Comparison of ENCODE assay signal across 8 mouse cellular contexts in genomic region chr7:118102231-118102630, GRCm38 (mm10). TPM values are rescaled to one million over a fixed set of nuclear protein-coding genes. Genes with fewer than 3 reads are reported as not detected.
A peak's percentile ranks its signal among the peaks of the same experiment; 100 is the strongest.
DNase-seq lines count a peak whose midpoint lies in the region; ATAC-seq and TF ChIP-seq lines count a peak whose summit lies in the region.

No protein-coding gene starts in this region.

- no peaks in the 10 kb centered on the region for H3K27me3 ChIP-seq in E14TG2a.4 (ENCODE audit: insufficient read depth, low read length)
- H3K27me3 ChIP-seq in forebrain, embryonic 14.5 days (replicated peaks; ENCODE audit: control insufficient read depth, insufficient read depth, low read length): no peaks in the 10 kb centered on the region

- WGBS in forebrain, embryonic 14.5 days: 45% methylated on average over 4 of the region's 4 CpGs
- 50% methylated on average over 4 of the region's 4 CpGs for WGBS in lung, adult 2 months

- peaks cover 56% of the 10 kb centered on the region for H3K4me1 ChIP-seq in E14TG2a.4 (replicated peaks; ENCODE audit: low read depth, low read length)
- H3K4me1 ChIP-seq in forebrain, embryonic 14.5 days (ENCODE audit: control insufficient read depth, insufficient read depth, low read length): no peaks in the 10 kb centered on the region
- H3K4me1 ChIP-seq in lung, adult 2 months (ENCODE audit: control insufficient read depth, insufficient read depth, low read length): no peaks in the 10 kb centered on the region

- no peaks in the 10 kb centered on the region for H3K9me3 ChIP-seq in E14TG2a.4 (ENCODE audit: low read length)
- H3K9me3 ChIP-seq in forebrain, embryonic 14.5 days (replicated peaks; ENCODE audit: control insufficient read depth, low read length): no peaks in the 10 kb centered on the region

- no peak for TF ChIP-seq POLR2A in lung, adult 2 months (IDR thresholded peaks at IDR 0.05; ENCODE audit: borderline replicate concordance, extremely low read depth, low read depth, low read length)

- no peak overlapping the region for H3K4me2 ChIP-seq in forebrain, embryonic 14.5 days (ENCODE audit: low read length)

- peaks cover 40% of the 10 kb centered on the region for H3K36me3 ChIP-seq in E14TG2a.4 (ENCODE audit: insufficient read depth, low read length)
- H3K36me3 ChIP-seq in forebrain, embryonic 14.5 days (ENCODE audit: control insufficient read depth, insufficient read depth, low read length): peaks cover 34% of the 10 kb centered on the region

- H3K27ac ChIP-seq in layer of hippocampus, adult 2 months: no peak overlapping the region
- H3K27ac ChIP-seq in forebrain, embryonic 14.5 days (ENCODE audit: low read depth, low read length): no peak overlapping the region

- no peak overlapping the region for H3K4me3 ChIP-seq in layer of hippocampus, adult 2 months
- no peak overlapping the region for H3K4me3 ChIP-seq in E14TG2a.4 (replicated peaks; ENCODE audit: low read length)
- H3K4me3 ChIP-seq in forebrain, embryonic 14.5 days (ENCODE audit: low read depth, low read length): no peak overlapping the region
- H3K4me3 ChIP-seq in lung, adult 2 months (replicated peaks; ENCODE audit: extremely low read depth, low read depth, low read length): no peak overlapping the region

- peak; percentile 99 for TF ChIP-seq CTCF in layer of hippocampus, adult 2 months (conservative IDR thresholded peaks at IDR 0.05)
- TF ChIP-seq CTCF in E14TG2a.4 (conservative IDR thresholded peaks at IDR 0.05; ENCODE audit: low read length): peak; percentile 96
- TF ChIP-seq CTCF in lung, adult 2 months (IDR thresholded peaks at IDR 0.05; ENCODE audit: insufficient read depth, low read length): peak; percentile 49; the same call in 1 of the 2 replicates

- DNase-seq in layer of hippocampus, adult 2 months (ENCODE audit: low spot score in 2 of 2): peak; percentile 48
- DNase-seq in layer of hippocampus, adult 9-11 months: no peak
- peak; percentile 61 for DNase-seq in adipocyte (ENCODE audit: low spot score)
- DNase-seq in forebrain, embryonic 14.5 days (ENCODE audit: low spot score): peak; percentile 89
- no peak for DNase-seq in lung, adult 2 months
- DNase-seq in retina, postnatal 1 day: peak; percentile 83
- DNase-seq in ovary, postnatal 14 days (ENCODE audit: low spot score): no peak

- no peak overlapping the region for H3K9ac ChIP-seq in forebrain, embryonic 14.5 days (ENCODE audit: low read length)

- peak; percentile 47 for ATAC-seq in forebrain, embryonic 14.5 days

RNA-seq across cellular contexts. Expression of gene Rps15a, which starts 13.8 kb away (rescaled TPM):
- 100 to 1,000 TPM; 372 to 388 TPM for total RNA-seq in layer of hippocampus, adult 2 months (2021)
- polyA plus RNA-seq in forebrain, embryonic 14.5 days (2014; fragmentation: Nextera tagmentation; extraction: Ambion mirVana): 520 and 717 TPM in 2 replicates
- 435 and 792 TPM in 2 replicates for polyA plus RNA-seq in lung, adult 2 months (2012; rRNA removed)

RNA-seq across cellular contexts. Expression of gene Arl6ip1, which starts 27.2 kb away (rescaled TPM):
- total RNA-seq in layer of hippocampus, adult 2 months (2021): 100 to 1,000 TPM; 276 to 307 TPM
- 440 and 445 TPM in 2 replicates for polyA plus RNA-seq in forebrain, embryonic 14.5 days (2014; fragmentation: Nextera tagmentation; extraction: Ambion mirVana)
- 58.1 and 110 TPM in 2 replicates for polyA plus RNA-seq in lung, adult 2 months (2012; rRNA removed)

Comparison
In these comparisons a context has a peak if more than half of its experiments do, and no peak if none do; other contexts are left out.
1. DNase-seq: peak in layer of hippocampus, adult 2 months (2 of 2), adipocyte (single experiment), forebrain, embryonic 14.5 days (single experiment) and retina, postnatal 1 day (single experiment); none in layer of hippocampus, adult 9-11 months (single experiment), lung, adult 2 months (single experiment) and ovary, postnatal 14 days (single experiment).
2. CTCF ChIP-seq: peak in every context shown above with its lines; median percentile 99 in layer of hippocampus, adult 2 months; 96 in E14TG2a.4; 49 in lung, adult 2 months.